Comparison of ENCODE assay signal across 10 mouse cellular contexts in the genomic region with DNA sequence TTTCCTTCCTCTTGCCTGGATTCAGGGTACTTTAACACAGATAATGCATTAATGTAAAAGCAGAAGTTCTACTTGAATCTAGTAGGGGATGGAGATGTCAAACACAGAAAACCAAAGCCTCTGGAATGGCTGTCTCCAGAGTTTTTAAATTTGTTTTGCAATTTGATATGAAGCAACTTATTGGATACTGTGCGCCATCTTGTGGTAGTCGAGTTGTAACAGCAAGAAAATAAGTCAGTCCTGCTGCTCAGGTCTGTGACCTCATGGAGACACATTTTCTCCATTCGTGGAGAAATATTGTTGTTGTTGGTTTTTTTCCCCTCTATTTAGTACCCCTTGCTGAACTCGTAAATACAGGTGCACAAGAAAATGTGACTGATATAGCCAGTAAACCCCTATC. TPM values are rescaled to one million over a fixed set of nuclear protein-coding genes. Genes with fewer than 3 reads are reported as not detected.
A peak's percentile ranks its signal among the peaks of the same experiment; 100 is the strongest.
DNase-seq lines count a peak whose midpoint lies in the region; ATAC-seq and TF ChIP-seq lines count a peak whose summit lies in the region.
"Had no signal": no experiment of that assay in that cellular context is flagged by ENCODE, and none has a peak within 500 bp of the region (broad histone marks: within the 10 kb centered on the region; RNA-seq: fewer than 3 reads in every experiment).

No protein-coding gene starts in this region.

- H3K27me3 ChIP-seq in heart, adult 2 months (ENCODE audit: control insufficient read depth, insufficient read depth, low read length): no peaks in the 10 kb centered on the region
- H3K27me3 ChIP-seq: limb, embryonic 13.5 days had no signal

- no peak overlapping the region for H3K4me3 ChIP-seq in heart, adult 2 months
- H3K4me3 ChIP-seq: limb, embryonic 13.5 days had no signal

- H3K9ac ChIP-seq in heart, adult 2 months (ENCODE audit: low read depth, low read length): no peak overlapping the region
- H3K9ac ChIP-seq: limb, embryonic 13.5 days had no signal

- WGBS in heart, adult 2 months: 2% methylated on average over 4 of the region's 4 CpGs

- TF ChIP-seq POLR2A in heart, adult 2 months (IDR thresholded peaks at IDR 0.05; ENCODE audit: insufficient read depth, low read depth, low read length): no peak

- no peak for TF ChIP-seq EP300 in heart, adult 2 months (IDR thresholded peaks at IDR 0.05; ENCODE audit: insufficient read depth, low read depth, low read length)

- peak; percentile 92 for TF ChIP-seq CTCF in heart, adult 2 months (IDR thresholded peaks at IDR 0.05)

- peak; percentile 67 for ATAC-seq in granulocyte monocyte progenitor cell, adult 5-6 weeks (replicated peaks; ENCODE audit: poor library complexity, severe bottlenecking)

- H3K36me3 ChIP-seq in heart, adult 2 months (ENCODE audit: control insufficient read depth, insufficient read depth, low read length): no peaks in the 10 kb centered on the region
- H3K36me3 ChIP-seq: limb, embryonic 13.5 days had no signal

- no peaks in the 10 kb centered on the region for H3K4me1 ChIP-seq in heart, adult 2 months (ENCODE audit: control insufficient read depth, insufficient read depth, low read length)
- H3K4me1 ChIP-seq: limb, embryonic 13.5 days had no signal

- no peak overlapping the region for H3K27ac ChIP-seq in heart, adult 2 months
- H3K27ac ChIP-seq: limb, embryonic 13.5 days had no signal

- H3K79me2 ChIP-seq in heart, adult 2 months (replicated peaks; ENCODE audit: control insufficient read depth, insufficient read depth, low read length): no peaks in the 10 kb centered on the region

- intact Hi-C loops in heart, adult 2 months (cut with DNase I): loop anchor here (1.0 to 5.0 kb wide), 2 partner anchors 54 to 130 kb away; no protein-coding TSS in a partner anchor
- intact Hi-C loops in heart, postnatal 25 days (cut with DNase I): loop anchor here (1.0 to 5.0 kb wide), 2 partner anchors 59 to 130 kb away; no protein-coding TSS in a partner anchor
- intact Hi-C loops in gastrocnemius, postnatal 14 days (cut with DNase I; ENCODE audit: low total_unique reads): loop anchor here (2.0 to 5.0 kb wide), 2 partner anchors 49 to 129 kb away; no protein-coding TSS in a partner anchor

- DNase-seq in heart, adult 2 months: no peak
- no peak for DNase-seq in heart, postnatal 25 days (ENCODE audit: low spot score)
- DNase-seq in right cerebral cortex, adult 2 months (ENCODE audit: low spot score in 2 of 2): peak; percentile 7 to 56
- no peak for DNase-seq in right cerebral cortex, postnatal 36 days (ENCODE audit: low spot score in 2 of 2)
- DNase-seq in brain, adult 2 months (ENCODE audit: low read depth, low spot score): peak; percentile 77
- peak; percentile 59 for DNase-seq in lung, postnatal 14 days
- no peak for DNase-seq in gastrocnemius, postnatal 14 days

RNA-seq across cellular contexts. Expression of a gene that starts 8.4 kb away (rescaled TPM):
- total RNA-seq in heart, adult 2 months (2021): not detected
- not detected in 2 replicates for polyA plus RNA-seq in heart, adult 2 months (2012; rRNA removed)
- total RNA-seq in heart, postnatal 25 days (2021): not detected
- not detected in 2 replicates for total RNA-seq in granulocyte monocyte progenitor cell, adult 5-6 weeks (2014; fragmentation: Nextera tagmentation)
- total RNA-seq in granulocyte monocyte progenitor cell, adult 5-6 weeks (2017): not detected in 2 replicates
- total RNA-seq in gastrocnemius, postnatal 14 days (2021): not detected
- polyA plus RNA-seq: limb, embryonic 13.5 days; stomach, embryonic 14.5 days had no signal

RNA-seq across cellular contexts. Expression of a gene that starts 8.4 kb away (rescaled TPM):
- total RNA-seq in heart, adult 2 months (2021): under 1 TPM in 1 of 2 experiments, not detected in 1; 0.39 TPM
- polyA plus RNA-seq in heart, adult 2 months (2012; rRNA removed): 0.29 and 0.49 TPM in 2 replicates
- total RNA-seq in heart, postnatal 25 days (2021): not detected
- not detected in 2 replicates for total RNA-seq in granulocyte monocyte progenitor cell, adult 5-6 weeks (2014; fragmentation: Nextera tagmentation)
- total RNA-seq in granulocyte monocyte progenitor cell, adult 5-6 weeks (2017): 3.5 and 5.0 TPM in 2 replicates
- total RNA-seq in gastrocnemius, postnatal 14 days (2021): not detected
- polyA plus RNA-seq: limb, embryonic 13.5 days; stomach, embryonic 14.5 days had no signal

RNA-seq across cellular contexts. Expression of a gene that starts 12.3 kb away (rescaled TPM):
- total RNA-seq in heart, adult 2 months (2021): not detected
- polyA plus RNA-seq in heart, adult 2 months (2012; rRNA removed): 0.53 and 0.66 TPM in 2 replicates
- under 1 TPM in 1 of 2 experiments, not detected in 1; 0.18 TPM for total RNA-seq in heart, postnatal 25 days (2021)
- not detected in 2 replicates for total RNA-seq in granulocyte monocyte progenitor cell, adult 5-6 weeks (2014; fragmentation: Nextera tagmentation)
- total RNA-seq in granulocyte monocyte progenitor cell, adult 5-6 weeks (2017): 1.1 and 2.9 TPM in 2 replicates
- not detected for total RNA-seq in gastrocnemius, postnatal 14 days (2021)
- polyA plus RNA-seq: limb, embryonic 13.5 days had no signal

RNA-seq across cellular contexts. Expression of a gene that starts 41.0 kb away (rescaled TPM):
- under 1 TPM; 0.18 to 0.25 TPM for total RNA-seq in heart, adult 2 months (2021)
- polyA plus RNA-seq in heart, adult 2 months (2012; rRNA removed): 0.64 and 0.80 TPM in 2 replicates
- under 1 TPM; 0.45 to 0.55 TPM for total RNA-seq in heart, postnatal 25 days (2021)
- not detected in 2 replicates for total RNA-seq in granulocyte monocyte progenitor cell, adult 5-6 weeks (2014; fragmentation: Nextera tagmentation)
- not detected in 2 replicates for total RNA-seq in granulocyte monocyte progenitor cell, adult 5-6 weeks (2017)
- under 1 TPM in 1 of 2 experiments, not detected in 1; 0.09 TPM for total RNA-seq in gastrocnemius, postnatal 14 days (2021)

Comparison
In these comparisons a context has a peak if more than half of its experiments do, and no peak if none do; other contexts are left out.
1. DNase-seq: peak in right cerebral cortex, adult 2 months (2 of 2), brain, adult 2 months (single experiment) and lung, postnatal 14 days (single experiment); none in heart, adult 2 months (0 of 2), heart, postnatal 25 days (single experiment), right cerebral cortex, postnatal 36 days (0 of 2) and gastrocnemius, postnatal 14 days (single experiment).